Mouse (Mus musculus) megakaryocyte progenitor cell, adult 5-6 weeks (primary cell): ENCODE measurements at regions not wholly inside any gene's neighbourhood (a gene's known extent, or its start where the extent isn't known, plus 50 kb on each side); places are given as distances from the start of the nearest gene placed in this dataset.

Experiments
- ATAC-seq: replicated peaks from 2 replicates; pipeline ENCODE4 v1.8.0; 2016; ENCODE audit warnings: mild to moderate bottlenecking, moderate TSS enrichment, inconsistent platforms; ENCODE audit not compliant: poor library complexity

DNA sequence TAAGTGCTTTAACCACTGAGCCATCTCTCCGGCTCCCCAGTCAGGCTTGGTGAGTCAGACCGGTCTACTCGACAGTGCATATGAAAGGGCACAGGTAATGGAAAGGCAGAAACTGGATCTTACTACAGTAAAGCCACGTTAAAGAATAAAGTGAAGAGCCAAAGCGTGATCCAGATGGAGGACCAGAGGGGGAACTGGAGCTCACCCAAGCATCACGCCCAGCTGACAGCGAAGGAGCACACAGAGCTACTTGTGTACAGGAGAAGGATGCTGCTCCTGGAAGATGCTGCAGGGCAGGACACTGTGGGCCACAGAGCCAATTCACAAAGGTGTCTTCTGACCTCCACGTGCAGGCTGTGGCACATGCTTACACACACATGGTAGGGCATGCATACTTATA lies 96.7 kb upstream of the Ppp1r26 start:
- ATAC-seq: no peak

- no peak for ATAC-seq
Measured at GRCm38 (mm10) chr2:28351445-28351844, 95.2 kb upstream of the Ppp1r26 start.

DNA sequence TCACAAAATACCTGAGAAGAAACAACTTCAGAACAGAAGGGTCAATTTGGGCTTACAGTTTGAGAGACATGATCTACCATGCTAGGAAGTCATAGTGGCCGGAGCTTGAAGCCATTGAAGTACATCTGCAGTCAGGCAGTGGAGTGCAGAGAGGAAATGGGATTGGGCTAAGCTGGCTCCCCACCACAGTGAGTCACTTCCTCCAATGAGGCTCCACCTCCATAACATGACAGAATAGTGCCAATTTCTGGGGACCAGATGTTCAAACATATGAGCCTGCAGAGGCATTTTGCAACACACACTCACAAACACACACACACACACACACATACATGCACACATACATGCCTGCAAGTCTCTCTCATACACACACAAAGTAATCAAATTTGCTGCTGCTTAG lies 93.7 kb upstream of the Ppp1r26 start:
- ATAC-seq: peak; percentile 86

- 0 out of 2 replicates have a peak, but pooled peaks have one; percentile 20 for ATAC-seq
Measured at GRCm38 (mm10) chr2:28362199-28362598, 84.4 kb upstream of the Ppp1r26 start.

DNA sequence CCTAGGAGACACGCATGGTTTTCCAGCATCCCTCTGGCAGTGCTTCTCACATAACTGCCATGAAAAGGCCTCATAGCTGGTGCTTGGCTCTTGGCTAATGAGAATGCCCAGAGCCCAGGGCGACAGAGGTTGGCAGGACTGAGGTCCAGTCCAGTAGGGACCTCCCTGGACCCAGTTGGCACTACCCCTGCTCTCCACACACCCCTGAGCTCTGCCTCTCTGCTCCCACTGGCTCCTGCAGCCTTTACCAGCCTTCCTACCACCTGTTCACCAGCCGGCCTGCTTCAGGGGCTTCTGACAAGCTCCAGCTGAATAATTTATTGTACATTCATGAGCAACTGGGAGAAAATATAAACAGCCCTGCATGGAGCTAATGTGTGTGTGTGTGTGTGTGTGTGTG lies 82.0 kb upstream of the Ppp1r26 start:
- no peak for ATAC-seq

GRCm38 (mm10) chr2:28365756-28366155 lies 80.8 kb upstream of the Ppp1r26 start:
- ATAC-seq: no peak

DNA sequence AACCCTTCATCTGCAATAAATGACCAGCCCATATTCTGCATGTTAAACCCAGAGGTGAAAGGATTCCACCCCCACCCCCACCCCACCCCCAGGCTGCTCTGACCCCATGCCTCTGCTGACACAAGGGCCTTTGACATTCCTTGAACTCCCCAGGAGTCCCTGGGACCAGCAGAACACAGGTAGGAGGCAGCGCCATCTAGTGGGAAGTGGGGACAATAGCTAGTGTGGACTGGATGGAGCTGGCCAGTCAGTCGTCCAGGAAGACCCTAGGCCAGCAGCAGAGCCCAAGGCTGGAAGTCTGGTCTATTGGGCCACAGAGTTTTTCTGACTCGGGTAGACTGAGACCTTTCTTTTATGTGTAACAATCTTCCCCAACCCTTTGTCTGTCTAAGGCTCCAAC lies 71.8 kb upstream of the Ppp1r26 start:
- peak; percentile 83 for ATAC-seq

GRCm38 (mm10) chr2:28377948-28378822 lies 68.4 kb upstream of the Ppp1r26 start:
- ATAC-seq: peak; percentile 31; the same call in 1 of the 2 replicates

- no peak for ATAC-seq
Measured at GRCm38 (mm10) chr2:28382051-28382802, 64.4 kb upstream of the Ppp1r26 start.

- ATAC-seq: no peak
Measured at GRCm38 (mm10) chr2:28384875-28385274, 61.7 kb upstream of the Ppp1r26 start.

GRCm38 (mm10) chr2:28386784-28387183 lies 59.8 kb upstream of the Ppp1r26 start:
- ATAC-seq: no peak

DNA sequence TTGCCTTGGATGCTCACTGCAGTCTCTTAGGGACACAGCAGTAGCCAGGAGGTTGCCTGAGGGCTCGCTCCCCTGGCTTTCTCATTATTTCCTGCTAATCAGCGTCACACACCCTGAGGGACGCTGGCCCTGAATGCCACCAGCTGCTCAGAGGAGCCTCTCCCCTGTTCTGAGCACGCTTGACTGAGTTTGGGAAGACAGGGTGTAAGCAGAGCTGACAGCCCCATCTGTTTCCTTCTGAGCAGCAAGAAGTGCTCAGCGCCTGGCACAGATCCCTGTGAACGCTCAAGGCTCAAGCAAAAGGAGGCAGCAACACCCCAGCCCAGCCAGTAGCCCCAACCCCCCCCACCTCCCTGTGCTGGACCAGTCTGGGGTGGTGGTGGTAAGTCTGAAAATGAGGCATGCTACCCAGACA lies 59.2 kb upstream of the Ppp1r26 start:
- ATAC-seq: no peak

GRCm38 (mm10) chr2:28387926-28388325 lies 58.7 kb upstream of the Ppp1r26 start:
- ATAC-seq: no peak

GRCm38 (mm10) chr2:28389703-28390102 lies 56.9 kb upstream of the Ppp1r26 start:
- 0 out of 2 replicates have a peak, but pooled peaks have one; percentile 11 for ATAC-seq

DNA sequence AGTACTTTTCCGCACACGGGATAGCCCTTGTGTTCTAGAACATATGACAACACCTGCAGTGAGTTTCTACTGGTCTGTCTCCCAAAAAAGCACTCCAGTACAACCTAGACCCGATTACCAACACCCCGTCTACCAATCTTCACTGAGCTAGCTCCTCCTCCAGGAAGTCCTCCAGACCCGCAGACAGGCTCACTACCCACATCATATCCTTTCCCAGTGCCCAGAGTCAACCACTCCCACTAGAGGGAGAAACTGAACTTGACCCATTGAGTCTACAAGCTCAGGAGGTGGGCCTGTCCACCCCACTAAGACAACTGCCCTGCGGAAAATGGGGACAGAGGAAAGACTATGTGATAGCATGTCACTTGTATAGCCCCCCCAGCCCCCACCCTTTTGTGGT lies 51.2 kb upstream of the Ppp1r26 start:
- peak; percentile 44; the same call in 1 of the 2 replicates for ATAC-seq
